Mouse (Mus musculus): ENCODE measurements around the gene Rmdn3.

Rmdn3 gene

GRCm38 (mm10) chr2:119101552-119101951, 55.3 kb downstream of the Rmdn3 start:
- DNase-seq (ENCODE audit: low spot score) = no peak

All from embryo, embryonic 10.5 days (tissue).